Mouse (Mus musculus): ENCODE results near the gene Hoxa4. TPM values are rescaled to one million over a fixed set of nuclear protein-coding genes. Genes with fewer than 3 reads are reported as not detected.

Gene Hoxa4
- total RNA-seq, 2 experiments from 2014 or later, result 7.5 to 8.5 TPM

DNA sequence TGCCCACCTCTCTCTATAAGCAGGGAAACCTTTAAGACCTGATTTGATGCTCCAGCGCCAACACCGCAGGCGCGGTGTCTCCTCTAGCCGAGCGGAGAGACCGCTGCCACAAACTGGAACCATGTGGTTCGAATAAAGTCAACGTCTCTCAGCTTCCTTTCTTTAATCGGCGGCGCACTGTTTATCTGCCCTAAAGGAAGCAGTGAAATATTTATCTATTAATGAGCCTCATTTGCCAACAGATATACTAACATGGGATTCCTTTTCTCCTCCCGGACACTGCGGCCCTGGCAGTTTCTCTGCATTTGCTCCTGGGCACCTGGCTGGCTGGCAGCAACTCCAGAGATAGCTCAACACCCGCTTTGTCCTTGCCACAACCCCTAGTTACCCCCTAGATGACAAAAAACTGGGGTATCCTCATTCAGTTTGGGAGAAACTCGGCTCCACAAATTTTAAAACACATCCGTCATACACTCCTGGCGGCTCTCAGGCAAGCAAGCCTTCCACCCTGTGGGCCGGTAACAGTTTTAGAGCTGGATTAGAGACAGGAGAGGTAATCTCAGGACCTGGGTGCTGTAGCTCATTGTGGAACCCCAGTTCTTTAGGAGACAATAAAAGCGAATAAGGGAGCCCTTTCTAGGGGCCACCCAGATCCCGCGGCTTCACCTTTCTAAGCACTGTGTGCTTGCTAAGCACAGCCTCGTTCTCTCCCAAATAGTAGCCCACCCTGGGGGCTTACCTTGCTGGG is 26.5 kb upstream of the Hoxa4 start:
- DNase-seq, result no peak

DNA sequence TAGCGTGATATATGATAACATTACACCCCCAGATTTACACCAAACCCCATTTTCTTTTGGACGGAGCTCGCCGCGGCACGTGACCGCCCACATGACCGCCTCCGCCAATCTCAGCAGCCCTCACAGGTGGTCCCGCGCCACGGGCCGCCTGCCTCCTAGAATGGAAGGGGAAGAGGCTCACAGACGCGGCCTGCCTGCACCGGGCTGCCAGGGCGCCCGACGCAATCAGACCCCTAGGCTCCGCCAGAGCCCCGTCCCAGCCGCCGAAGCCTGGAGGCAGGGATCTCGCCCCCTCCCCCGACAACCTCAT is 25.9 kb upstream of the Hoxa4 start:
- DNase-seq, result peak; percentile 84

DNA sequence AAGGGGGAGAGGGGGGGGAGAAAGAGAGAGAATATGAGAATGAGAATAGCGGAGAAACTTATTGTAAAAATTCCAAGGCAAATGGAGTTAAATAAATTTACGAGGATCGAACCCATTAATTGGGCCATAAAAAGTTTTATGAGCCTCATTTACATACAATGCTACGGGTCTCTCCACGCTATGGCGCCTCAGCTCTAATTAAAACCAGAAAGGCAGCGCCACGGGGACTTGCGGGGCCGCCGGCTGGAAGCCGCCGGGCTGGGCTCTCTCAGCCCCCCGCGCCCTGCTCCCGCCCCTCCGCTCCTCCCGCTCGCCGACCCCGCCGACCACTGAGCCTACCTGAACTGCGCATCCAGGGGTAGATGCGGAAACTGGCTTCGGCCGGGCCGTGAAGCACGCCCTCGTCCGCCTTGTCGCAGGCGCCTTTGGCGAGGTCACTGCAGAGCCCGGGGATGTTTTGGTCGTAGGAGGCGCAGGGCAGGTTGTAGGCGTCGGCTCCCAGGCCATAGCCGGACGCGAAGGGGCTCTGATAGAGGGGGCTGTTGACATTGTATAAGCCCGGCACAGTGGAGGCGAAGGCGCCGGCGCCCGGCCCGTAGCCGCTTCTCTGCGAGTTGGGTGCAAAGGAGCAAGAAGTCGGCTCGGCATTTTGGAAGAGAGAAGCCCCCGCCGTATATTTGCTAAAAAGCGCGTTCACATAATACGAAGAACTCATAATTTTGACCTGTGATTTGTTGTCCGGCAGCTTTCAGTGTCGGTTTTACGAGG is 25.3 kb upstream of the Hoxa4 start:
- peak; percentile 47 for DNase-seq

DNA sequence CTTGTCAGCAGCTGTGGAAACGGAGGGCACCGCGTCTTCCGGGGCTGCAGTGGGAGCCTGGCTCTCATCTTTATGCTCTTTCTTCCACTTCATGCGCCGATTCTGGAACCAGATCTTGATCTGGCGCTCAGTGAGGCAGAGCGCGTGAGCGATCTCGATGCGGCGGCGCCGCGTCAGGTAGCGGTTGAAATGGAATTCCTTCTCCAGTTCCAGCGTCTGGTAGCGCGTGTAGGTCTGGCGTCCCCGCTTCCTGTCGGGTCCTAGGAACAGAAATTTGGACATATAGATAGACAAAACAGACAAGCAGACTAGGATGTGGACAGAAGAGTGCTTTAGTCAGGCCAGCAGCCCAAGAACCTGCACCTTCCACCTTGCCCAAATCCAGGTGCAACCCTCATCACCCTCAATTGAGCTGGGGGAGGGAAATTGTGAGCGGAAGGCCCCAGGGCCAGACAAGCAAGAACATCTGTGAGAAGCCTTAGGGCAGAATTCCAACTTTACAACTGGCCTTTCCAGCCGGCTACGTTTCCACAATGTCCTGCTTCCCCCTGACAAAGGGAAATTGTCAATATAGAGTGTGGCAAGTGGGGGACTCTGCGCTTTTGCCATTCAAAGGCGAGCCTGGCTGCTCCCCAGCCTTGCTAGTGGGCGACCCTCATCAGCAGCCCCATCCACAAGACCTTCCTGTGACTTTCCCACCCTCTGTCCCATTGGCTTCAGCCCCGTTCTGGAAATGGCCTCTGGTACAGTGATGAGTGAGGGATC is 24.4 kb upstream of the Hoxa4 start:
- peak; percentile 9 for DNase-seq

GRCm38 (mm10) chr6:52215070-52215469 is 23.5 kb upstream of the Hoxa4 start:
- DNase-seq, result no peak

GRCm38 (mm10) chr6:52214271-52214670 is 22.7 kb upstream of the Hoxa4 start:
- no peak for DNase-seq

GRCm38 (mm10) chr6:52213119-52213986 is 21.8 kb upstream of the Hoxa4 start, which contains the start of the genes Hoxa3 and Gm28308:
Gene Hoxa3 (minus strand): TSS chr6:52213336.
Gene Gm28308 (minus strand): TSS chr6:52213339.
- DNase-seq, result peak; percentile 76

DNA sequence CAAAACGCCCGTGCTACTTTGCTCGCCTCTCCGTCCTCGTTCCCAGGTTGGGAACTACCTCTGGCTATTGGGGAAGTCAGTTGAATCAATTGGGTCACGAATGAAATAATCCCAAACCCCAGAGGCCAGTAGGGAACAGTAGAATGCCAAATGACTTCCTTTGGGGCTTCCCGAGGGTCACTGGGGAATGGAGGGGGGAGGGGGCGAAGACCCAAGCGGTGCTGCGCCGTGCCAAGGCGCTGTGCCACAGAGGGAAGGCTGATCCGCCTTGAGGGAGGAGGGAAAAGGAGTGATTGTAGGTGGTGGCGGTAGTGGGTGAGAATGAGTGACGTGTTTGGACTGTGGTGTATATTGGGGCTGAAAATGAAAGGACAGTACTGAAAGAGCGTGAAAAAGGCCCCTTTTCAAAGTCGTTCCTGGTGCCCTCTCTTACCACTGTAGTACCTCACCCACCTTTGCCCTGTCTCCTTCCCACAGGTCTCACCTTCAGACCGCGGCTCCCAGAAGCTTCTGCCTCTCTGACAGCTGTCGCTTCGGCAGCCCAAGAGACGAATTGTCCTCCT is 21.1 kb upstream of the Hoxa4 start:
- no peak for DNase-seq

GRCm38 (mm10) chr6:52211961-52212360 is 20.4 kb upstream of the Hoxa4 start:
- no peak for DNase-seq

DNA sequence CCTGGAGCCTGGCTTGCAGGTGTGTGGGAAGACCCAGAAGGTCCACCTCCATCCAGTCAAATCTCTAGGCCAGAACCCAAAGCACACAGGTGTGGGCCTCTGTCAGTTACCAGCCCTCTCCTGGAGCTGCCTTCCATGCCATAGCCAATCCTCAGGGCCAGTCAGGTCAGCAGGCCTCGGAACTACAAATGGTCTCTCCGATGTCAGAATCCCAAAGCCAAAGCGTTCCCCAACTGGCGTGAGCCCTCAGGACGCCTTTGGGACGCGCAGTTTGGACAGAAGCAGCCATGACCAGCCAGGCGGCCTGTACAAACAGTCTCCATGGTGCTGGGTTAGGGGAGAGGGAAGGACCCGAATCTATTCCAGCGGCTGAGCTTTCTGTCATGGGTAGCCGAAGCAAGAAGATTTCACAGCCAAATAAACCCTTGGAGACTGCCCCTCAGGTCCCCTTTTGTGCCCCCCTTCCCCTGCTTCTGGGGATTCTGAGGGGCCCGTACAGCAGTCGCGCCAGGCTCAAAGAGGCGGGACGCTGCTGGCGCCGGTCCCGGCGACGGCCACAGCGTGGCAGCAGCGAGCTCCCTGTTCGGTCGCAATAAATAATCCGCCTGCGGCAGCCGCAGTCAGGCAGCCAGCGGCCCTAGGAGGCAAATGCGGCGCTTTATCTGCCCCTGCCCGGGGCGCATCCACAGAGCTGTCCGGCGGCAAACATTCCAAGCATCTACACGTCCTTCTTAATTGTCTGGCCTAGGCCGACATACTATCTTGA is 19.8 kb upstream of the Hoxa4 start:
- peak; percentile 88 for DNase-seq

- no peak for DNase-seq
Measured at GRCm38 (mm10) chr6:52209685-52210046, 18.1 kb upstream of the Hoxa4 start.

DNA sequence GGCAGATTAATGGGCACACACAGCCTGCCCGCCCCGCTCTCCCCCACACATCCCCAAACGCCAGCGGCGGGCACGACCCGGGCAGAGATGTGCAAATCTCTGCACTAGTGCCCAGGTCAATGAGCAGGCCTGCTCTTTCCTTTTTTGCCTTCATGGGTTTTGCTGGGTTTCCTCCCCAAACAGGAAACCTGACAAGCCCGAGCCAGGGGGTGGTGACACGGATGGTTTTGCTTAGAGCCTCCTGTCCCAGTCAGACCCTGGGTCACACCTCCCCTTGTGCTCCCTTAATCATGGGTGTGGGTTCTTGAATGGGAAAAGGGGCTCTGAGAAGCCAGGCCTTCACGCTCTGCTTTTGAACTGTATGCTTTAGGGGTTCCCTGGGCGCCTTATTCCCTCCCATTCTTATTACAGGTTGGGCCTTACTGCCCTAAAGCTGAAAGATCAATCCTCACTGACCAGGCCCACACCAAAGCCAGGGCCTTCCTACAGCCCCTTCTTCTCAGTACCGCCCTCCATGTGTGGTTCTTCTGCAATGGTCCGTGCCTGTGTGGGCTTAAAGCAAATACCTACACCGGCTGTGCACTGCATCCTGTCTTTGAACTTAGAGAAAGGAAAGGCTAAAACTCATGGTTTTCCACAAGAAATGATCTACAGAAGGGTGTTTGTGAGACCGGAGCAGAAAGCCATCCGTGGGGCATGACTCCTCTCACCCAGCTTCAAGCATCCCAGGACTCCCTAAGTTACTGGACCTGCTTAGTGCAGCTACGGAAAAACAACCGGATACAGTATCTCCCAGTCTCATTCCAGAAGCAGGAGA is 17.5 kb upstream of the Hoxa4 start:
- no peak for DNase-seq

- DNase-seq, result peak; percentile 66
Measured at GRCm38 (mm10) chr6:52208072-52208867, 16.7 kb upstream of the Hoxa4 start, which contains the start of gene Hoxa6. Gene Hoxa6 (minus strand): TSS chr6:52208722.

GRCm38 (mm10) chr6:52207684-52207976 is 16.1 kb upstream of the Hoxa4 start:
- no peak for DNase-seq

DNA sequence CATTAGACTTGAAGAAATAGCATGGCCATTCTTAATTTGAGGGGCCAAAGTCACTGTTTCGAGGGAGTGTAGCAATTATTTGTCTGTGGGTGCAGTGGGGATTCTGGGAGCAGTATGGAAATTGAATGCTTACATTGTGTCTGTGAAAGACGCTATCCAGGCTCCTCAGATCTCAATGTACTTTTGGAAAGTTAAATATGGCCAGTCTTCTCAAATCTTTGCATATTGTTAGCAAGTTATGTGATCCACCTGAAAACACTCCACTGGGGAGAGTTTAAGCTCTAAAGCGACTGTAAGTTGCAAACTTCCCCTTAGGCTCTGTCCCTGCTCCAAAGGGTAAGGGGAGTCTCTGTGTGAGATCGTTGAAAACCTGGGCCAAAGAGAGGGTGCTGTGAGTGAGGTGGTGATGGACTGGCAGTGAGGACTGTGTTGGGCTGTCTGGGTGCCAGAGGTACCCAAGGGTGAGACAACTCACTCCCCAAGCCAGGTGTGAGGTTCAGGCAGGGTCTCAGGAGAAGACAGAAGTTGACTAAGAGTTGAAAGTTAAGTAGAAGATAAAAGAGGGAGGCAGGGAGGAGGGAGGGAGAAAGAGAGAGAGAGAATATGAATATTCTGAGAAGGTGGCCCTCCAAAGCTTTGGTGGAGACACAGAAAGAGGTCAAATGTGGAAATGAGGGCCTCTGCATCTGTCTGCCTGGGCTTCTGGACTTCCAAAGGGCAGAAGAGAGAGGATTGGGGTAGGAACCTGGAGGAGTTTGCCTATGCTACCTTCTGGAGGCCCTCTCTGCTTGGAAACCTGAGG is 15.5 kb upstream of the Hoxa4 start:
- no peak for DNase-seq

DNA sequence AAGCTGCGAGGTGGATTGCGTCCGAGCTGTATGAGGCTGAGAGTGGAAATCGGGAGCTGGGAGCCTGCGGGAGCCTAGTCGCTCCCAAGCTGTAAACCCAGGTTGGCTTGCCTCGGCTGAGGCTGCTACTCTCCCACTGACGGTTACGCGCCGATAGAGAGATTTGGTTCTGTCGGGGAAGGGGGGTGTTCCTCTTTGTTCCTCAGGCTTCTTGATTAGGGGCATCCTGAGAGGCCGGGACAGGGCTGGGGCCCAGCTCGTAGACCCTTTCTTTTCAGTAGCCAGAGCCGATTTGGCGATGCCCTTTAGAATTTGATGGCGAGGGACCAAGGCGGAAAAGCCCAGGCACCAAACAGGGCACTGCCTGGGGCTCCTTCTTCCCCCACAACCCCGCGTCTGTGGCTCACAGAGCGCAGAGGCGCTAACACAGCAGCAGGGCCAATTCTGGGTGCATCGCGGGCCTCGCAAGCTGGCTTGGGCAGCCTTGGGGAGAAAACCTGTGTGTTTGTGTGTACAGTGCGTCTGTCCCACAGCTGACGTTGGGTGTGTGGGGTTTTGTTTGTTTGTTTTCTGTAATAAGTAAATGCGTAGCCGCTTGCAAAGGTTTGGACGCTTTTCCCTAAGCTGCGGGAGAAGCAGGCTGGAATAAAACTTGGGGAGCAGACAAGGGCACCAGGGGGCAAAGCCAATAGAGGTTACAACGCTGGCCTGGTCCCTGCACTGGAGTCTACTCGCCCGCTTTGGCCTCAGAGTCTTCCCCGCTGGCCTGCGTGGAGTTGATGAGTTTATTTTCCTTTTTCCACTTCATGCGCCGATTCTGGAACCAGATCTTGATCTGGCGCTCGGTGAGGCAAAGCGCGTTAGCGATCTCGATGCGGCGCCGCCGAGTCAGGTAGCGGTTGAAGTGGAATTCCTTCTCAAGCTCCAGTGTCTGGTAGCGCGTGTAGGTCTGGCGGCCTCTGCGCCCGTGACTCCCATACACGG is 14.4 kb upstream of the Hoxa4 start:
- no peak for DNase-seq

- no peak for DNase-seq
Measured at GRCm38 (mm10) chr6:52205221-52205620, 13.7 kb upstream of the Hoxa4 start.

Measured in gastrocnemius, postnatal 10 days (tissue).